Mouse (Mus musculus) heart, embryonic 14.5 days (tissue): ENCODE measurements around the gene Tmem132d. TPM values are rescaled to one million over a fixed set of nuclear protein-coding genes. Genes with fewer than 3 reads are reported as not detected.

ENCODE experiments used
- polyA plus RNA-seq: library from polyadenylated mRNA; unstranded; fragments of >200 nt; fragmentation: Nextera tagmentation; extraction: Ambion mirVana; gene quantifications from 2 replicates; pipeline ENCODE4 v1.2.1, GENCODE M21; 2014

Tmem132d gene
- polyA plus RNA-seq, 1 experiment from 2014 or later, result 0.03 TPM

Other genes with a start within 250 kb of the Tmem132d start
- gene Fzd10, start 167.8 kb upstream of the Tmem132d start, polyA plus RNA-seq, result 0.23 and 0.39 TPM in 2 replicates